Mouse (Mus musculus): ENCODE measurements at regions not wholly inside any gene's neighbourhood (a gene's known extent, or its start where the extent isn't known, plus 50 kb on each side); places are given as distances from the start of the nearest gene placed in this dataset.

GRCm38 (mm10) chr6:95017911-95018310 lies 99.1 kb upstream of the Kbtbd8 start:
- Histone ChIP-seq H3K79me2 (ENCODE audit: control insufficient read depth, insufficient read depth) (no peaks in the 10 kb centered on the region), H3K4me3 (ENCODE audit: insufficient read depth, poor library complexity, severe bottlenecking) (no peak overlapping the region), H3ac (ENCODE audit: control insufficient read depth, insufficient read length, low read depth) (no peak overlapping the region), H3K79me3 (ENCODE audit: low read depth) (no peaks in the 10 kb centered on the region), H3K27me3 (ENCODE audit: control insufficient read depth, insufficient read depth, insufficient read length) (no peaks in the 10 kb centered on the region), H3K36me3 (ENCODE audit: control insufficient read depth, insufficient read depth) (no peaks in the 10 kb centered on the region)
- no peak for TF ChIP-seq MAX (IDR thresholded peaks at IDR 0.05)
- no peak for TF ChIP-seq CTCF (IDR thresholded peaks at IDR 0.05; ENCODE audit: control insufficient read depth, insufficient read depth, insufficient read length)
- TF ChIP-seq FOSL1 (IDR thresholded peaks at IDR 0.05; ENCODE audit: insufficient read depth, low read length, poor library complexity, severe bottlenecking) = no peak
- no peak for TF ChIP-seq CEBPB (IDR thresholded peaks at IDR 0.05; ENCODE audit: low read depth)
- no peak for TF ChIP-seq MYOG (IDR thresholded peaks at IDR 0.05; ENCODE audit: control insufficient read depth, extremely low read depth, insufficient read length)
- TF ChIP-seq MYOD1 (IDR thresholded peaks at IDR 0.05; ENCODE audit: control insufficient read depth, insufficient read length, low read depth) = no peak
- TF ChIP-seq USF1 (IDR thresholded peaks at IDR 0.05; ENCODE audit: low read depth) = no peak

GRCm38 (mm10) chr6:95017484-95017883 lies 99.6 kb upstream of the Kbtbd8 start:
- Histone ChIP-seq H3K27me3 (ENCODE audit: control insufficient read depth, insufficient read depth, insufficient read length) (no peaks in the 10 kb centered on the region), H3K79me2 (ENCODE audit: control insufficient read depth, insufficient read depth) (no peaks in the 10 kb centered on the region), H3K79me3 (ENCODE audit: low read depth) (no peaks in the 10 kb centered on the region), H3K36me3 (ENCODE audit: control insufficient read depth, insufficient read depth) (no peaks in the 10 kb centered on the region), H3ac (ENCODE audit: control insufficient read depth, insufficient read length, low read depth) (no peak overlapping the region), H3K4me3 (ENCODE audit: insufficient read depth, poor library complexity, severe bottlenecking) (no peak overlapping the region)
- TF ChIP-seq USF1 (IDR thresholded peaks at IDR 0.05; ENCODE audit: low read depth) (no peak), MYOG (IDR thresholded peaks at IDR 0.05; ENCODE audit: control insufficient read depth, extremely low read depth, insufficient read length) (no peak)

- Histone ChIP-seq H3ac (ENCODE audit: control insufficient read depth, insufficient read length, low read depth) (no peak overlapping the region), H3K36me3 (ENCODE audit: control insufficient read depth, insufficient read depth) (no peaks in the 10 kb centered on the region), H3K4me3 (ENCODE audit: insufficient read depth, poor library complexity, severe bottlenecking) (no peak overlapping the region), H3K79me3 (ENCODE audit: low read depth) (no peaks in the 10 kb centered on the region), H3K79me2 (ENCODE audit: control insufficient read depth, insufficient read depth) (no peaks in the 10 kb centered on the region), H3K27me3 (ENCODE audit: control insufficient read depth, insufficient read depth, insufficient read length) (no peaks in the 10 kb centered on the region)
- TF ChIP-seq CTCF (IDR thresholded peaks at IDR 0.05; ENCODE audit: control insufficient read depth, insufficient read depth, insufficient read length) = no peak
- no peak for TF ChIP-seq CEBPB (IDR thresholded peaks at IDR 0.05; ENCODE audit: low read depth)
- no peak for TF ChIP-seq USF1 (IDR thresholded peaks at IDR 0.05; ENCODE audit: low read depth)
- TF ChIP-seq FOSL1 (IDR thresholded peaks at IDR 0.05; ENCODE audit: insufficient read depth, low read length, poor library complexity, severe bottlenecking) = no peak
- no peak for TF ChIP-seq MYOD1 (IDR thresholded peaks at IDR 0.05; ENCODE audit: control insufficient read depth, insufficient read length, low read depth)
- no peak for TF ChIP-seq MYOG (IDR thresholded peaks at IDR 0.05; ENCODE audit: control insufficient read depth, extremely low read depth, insufficient read length)
- TF ChIP-seq MAX (IDR thresholded peaks at IDR 0.05) = no peak
These were observed 103.9 kb upstream of the Kbtbd8 start for GRCm38 (mm10) chr6:95013096-95013495.

GRCm38 (mm10) chr6:95006485-95006884 lies 110.6 kb upstream of the Kbtbd8 start:
- Histone ChIP-seq H3K4me3 (ENCODE audit: insufficient read depth, poor library complexity, severe bottlenecking) (no peak overlapping the region), H3K27me3 (ENCODE audit: control insufficient read depth, insufficient read depth, insufficient read length) (no peaks in the 10 kb centered on the region), H3K79me2 (ENCODE audit: control insufficient read depth, insufficient read depth) (no peaks in the 10 kb centered on the region), H3K79me3 (ENCODE audit: low read depth) (no peaks in the 10 kb centered on the region), H3K36me3 (ENCODE audit: control insufficient read depth, insufficient read depth) (no peaks in the 10 kb centered on the region), H3ac (ENCODE audit: control insufficient read depth, insufficient read length, low read depth) (no peak overlapping the region)
- TF ChIP-seq MAX (IDR thresholded peaks at IDR 0.05) (no peak), CEBPB (IDR thresholded peaks at IDR 0.05; ENCODE audit: low read depth) (no peak), MYOD1 (IDR thresholded peaks at IDR 0.05; ENCODE audit: control insufficient read depth, insufficient read length, low read depth) (no peak), FOSL1 (IDR thresholded peaks at IDR 0.05; ENCODE audit: insufficient read depth, low read length, poor library complexity, severe bottlenecking) (no peak), USF1 (IDR thresholded peaks at IDR 0.05; ENCODE audit: low read depth) (no peak), MYOG (IDR thresholded peaks at IDR 0.05; ENCODE audit: control insufficient read depth, extremely low read depth, insufficient read length) (no peak), CTCF (IDR thresholded peaks at IDR 0.05; ENCODE audit: control insufficient read depth, insufficient read depth, insufficient read length) (no peak)

- no peak for TF ChIP-seq CTCF (IDR thresholded peaks at IDR 0.05; ENCODE audit: control insufficient read depth, insufficient read depth, insufficient read length)
- no peak for TF ChIP-seq MAX (IDR thresholded peaks at IDR 0.05)
- no peak for TF ChIP-seq MYOG (IDR thresholded peaks at IDR 0.05; ENCODE audit: control insufficient read depth, extremely low read depth, insufficient read length)
- TF ChIP-seq CEBPB (IDR thresholded peaks at IDR 0.05; ENCODE audit: low read depth) = no peak
- TF ChIP-seq USF1 (IDR thresholded peaks at IDR 0.05; ENCODE audit: low read depth) = no peak
- Histone ChIP-seq H3ac (ENCODE audit: control insufficient read depth, insufficient read length, low read depth) (no peak overlapping the region), H3K36me3 (ENCODE audit: control insufficient read depth, insufficient read depth) (no peaks in the 10 kb centered on the region), H3K4me3 (ENCODE audit: insufficient read depth, poor library complexity, severe bottlenecking) (no peak overlapping the region), H3K79me2 (ENCODE audit: control insufficient read depth, insufficient read depth) (no peaks in the 10 kb centered on the region), H3K79me3 (ENCODE audit: low read depth) (no peaks in the 10 kb centered on the region), H3K27me3 (ENCODE audit: control insufficient read depth, insufficient read depth, insufficient read length) (no peaks in the 10 kb centered on the region)
These were observed 113.3 kb upstream of the Kbtbd8 start for GRCm38 (mm10) chr6:95003716-95004115.

- Histone ChIP-seq H3K4me3 (ENCODE audit: insufficient read depth, poor library complexity, severe bottlenecking) (no peak overlapping the region), H3K79me3 (ENCODE audit: low read depth) (no peaks in the 10 kb centered on the region), H3K36me3 (ENCODE audit: control insufficient read depth, insufficient read depth) (no peaks in the 10 kb centered on the region), H3K79me2 (ENCODE audit: control insufficient read depth, insufficient read depth) (no peaks in the 10 kb centered on the region), H3ac (ENCODE audit: control insufficient read depth, insufficient read length, low read depth) (no peak overlapping the region), H3K27me3 (ENCODE audit: control insufficient read depth, insufficient read depth, insufficient read length) (no peaks in the 10 kb centered on the region)
- TF ChIP-seq MAX (IDR thresholded peaks at IDR 0.05) = no peak
- no peak for TF ChIP-seq USF1 (IDR thresholded peaks at IDR 0.05; ENCODE audit: low read depth)
- no peak for TF ChIP-seq MYOD1 (IDR thresholded peaks at IDR 0.05; ENCODE audit: control insufficient read depth, insufficient read length, low read depth)
- TF ChIP-seq FOSL1 (IDR thresholded peaks at IDR 0.05; ENCODE audit: insufficient read depth, low read length, poor library complexity, severe bottlenecking) = no peak
- no peak for TF ChIP-seq MYOG (IDR thresholded peaks at IDR 0.05; ENCODE audit: control insufficient read depth, extremely low read depth, insufficient read length)
- no peak for TF ChIP-seq CEBPB (IDR thresholded peaks at IDR 0.05; ENCODE audit: low read depth)
- no peak for TF ChIP-seq CTCF (IDR thresholded peaks at IDR 0.05; ENCODE audit: control insufficient read depth, insufficient read depth, insufficient read length)
These were observed 117.5 kb upstream of the Kbtbd8 start for GRCm38 (mm10) chr6:94999562-94999961.
